Mouse (Mus musculus) right cerebral cortex, adult 2 months (tissue): ENCODE data around the gene Aplp1.

Source experiments
- DNase-seq, 2 experiments: peaks; one replicate each; pipeline ENCODE4 v3.0.0; 2021 to 2022; ENCODE audit warnings: low spot score in 2 of 2

Aplp1 gene

GRCm38 (mm10) chr7:30411023-30411422 lies 34.3 kb downstream of the Aplp1 start:
- DNase-seq: no peak

- no peak for DNase-seq
These were observed 35.5 kb downstream of the Aplp1 start for GRCm38 (mm10) chr7:30409789-30410188.

GRCm38 (mm10) chr7:30408639-30409038 lies 36.7 kb downstream of the Aplp1 start:
- no peak for DNase-seq

GRCm38 (mm10) chr7:30402343-30402742 lies 43.0 kb downstream of the Aplp1 start:
- DNase-seq: no peak

- DNase-seq: peak in 1 of 2 experiments; percentile 10
These were observed 45.7 kb downstream of the Aplp1 start for GRCm38 (mm10) chr7:30399671-30400070.

GRCm38 (mm10) chr7:30394871-30395270 lies 50.5 kb downstream of the Aplp1 start:
- DNase-seq: no peak

GRCm38 (mm10) chr7:30394379-30394778 lies 51.0 kb downstream of the Aplp1 start:
- peak in 1 of 2 experiments; percentile 16 for DNase-seq

GRCm38 (mm10) chr7:30393631-30394030 lies 51.7 kb downstream of the Aplp1 start:
- no peak for DNase-seq

- no peak for DNase-seq
These were observed 52.4 kb downstream of the Aplp1 start for GRCm38 (mm10) chr7:30392746-30393520.
